Mouse (Mus musculus): Measurements from ENCODE around the gene Ky. TPM values are rescaled to one million over a fixed set of nuclear protein-coding genes. Genes with fewer than 3 reads are reported as not detected.

Ky gene
- polyA plus RNA-seq, 1 experiment, result 1.4 TPM

- Histone ChIP-seq H3K36me3 (ENCODE audit: control insufficient read depth, insufficient read depth, low read length, poor library complexity, severe bottlenecking) (no peaks in the 10 kb centered on the region), H3K27ac (ENCODE audit: insufficient read depth, low read length) (no peak overlapping the region), H3K9me3 (replicated peaks; ENCODE audit: control insufficient read depth, insufficient read depth, low read length, poor library complexity, severe bottlenecking) (no peaks in the 10 kb centered on the region), H3K27me3 (ENCODE audit: control insufficient read depth, insufficient read depth, low read length, poor library complexity, severe bottlenecking) (no peaks in the 10 kb centered on the region), H3K4me1 (ENCODE audit: control insufficient read depth, insufficient read depth, low read length) (no peaks in the 10 kb centered on the region), H3K9ac (ENCODE audit: low read depth, poor library complexity, severe bottlenecking) (no peak overlapping the region), H3K4me3 (ENCODE audit: low read depth, low read length) (no peak overlapping the region)
- TF ChIP-seq POLR2A (IDR thresholded peaks at IDR 0.05; ENCODE audit: insufficient read depth, low read length), result no peak
- TF ChIP-seq CTCF (IDR thresholded peaks at IDR 0.05; ENCODE audit: low read depth, low read length), result no peak
- no peak for TF ChIP-seq EP300 (IDR thresholded peaks at IDR 0.05; ENCODE audit: insufficient read depth, low read depth, low read length)
Measured at GRCm38 (mm10) chr9:102477767-102478450, 27.6 kb upstream of the Ky start.

- TF ChIP-seq CTCF (IDR thresholded peaks at IDR 0.05; ENCODE audit: low read depth, low read length) (no peak), EP300 (IDR thresholded peaks at IDR 0.05; ENCODE audit: insufficient read depth, low read depth, low read length) (no peak), POLR2A (IDR thresholded peaks at IDR 0.05; ENCODE audit: insufficient read depth, low read length) (no peak)
- no peak overlapping the region for H3K9ac ChIP-seq (ENCODE audit: low read depth, poor library complexity, severe bottlenecking)
- no peak overlapping the region for H3K27ac ChIP-seq (ENCODE audit: insufficient read depth, low read length)
- H3K9me3 ChIP-seq (replicated peaks; ENCODE audit: control insufficient read depth, insufficient read depth, low read length, poor library complexity, severe bottlenecking), result no peaks in the 10 kb centered on the region
- H3K4me3 ChIP-seq (ENCODE audit: low read depth, low read length), result no peak overlapping the region
- H3K36me3 ChIP-seq (ENCODE audit: control insufficient read depth, insufficient read depth, low read length, poor library complexity, severe bottlenecking), result no peaks in the 10 kb centered on the region
- no peaks in the 10 kb centered on the region for H3K27me3 ChIP-seq (ENCODE audit: control insufficient read depth, insufficient read depth, low read length, poor library complexity, severe bottlenecking)
- no peaks in the 10 kb centered on the region for H3K4me1 ChIP-seq (ENCODE audit: control insufficient read depth, insufficient read depth, low read length)
Measured at GRCm38 (mm10) chr9:102478451-102478835, 27.1 kb upstream of the Ky start.

GRCm38 (mm10) chr9:102479022-102479421 lies 26.5 kb upstream of the Ky start:
- no peak overlapping the region for H3K27ac ChIP-seq (ENCODE audit: insufficient read depth, low read length)
- peak; percentile 88 for TF ChIP-seq CTCF (IDR thresholded peaks at IDR 0.05; ENCODE audit: low read depth, low read length)
- no peak for TF ChIP-seq POLR2A (IDR thresholded peaks at IDR 0.05; ENCODE audit: insufficient read depth, low read length)
- no peak for TF ChIP-seq EP300 (IDR thresholded peaks at IDR 0.05; ENCODE audit: insufficient read depth, low read depth, low read length)
- no peaks in the 10 kb centered on the region for H3K36me3 ChIP-seq (ENCODE audit: control insufficient read depth, insufficient read depth, low read length, poor library complexity, severe bottlenecking)
- no peak overlapping the region for H3K9ac ChIP-seq (ENCODE audit: low read depth, poor library complexity, severe bottlenecking)
- H3K9me3 ChIP-seq (replicated peaks; ENCODE audit: control insufficient read depth, insufficient read depth, low read length, poor library complexity, severe bottlenecking), result no peaks in the 10 kb centered on the region
- H3K4me1 ChIP-seq (ENCODE audit: control insufficient read depth, insufficient read depth, low read length), result no peaks in the 10 kb centered on the region
- H3K27me3 ChIP-seq (ENCODE audit: control insufficient read depth, insufficient read depth, low read length, poor library complexity, severe bottlenecking), result no peaks in the 10 kb centered on the region
- H3K4me3 ChIP-seq (ENCODE audit: low read depth, low read length), result no peak overlapping the region

- H3K27me3 ChIP-seq (ENCODE audit: control insufficient read depth, insufficient read depth, low read length, poor library complexity, severe bottlenecking), result no peaks in the 10 kb centered on the region
- no peak for TF ChIP-seq POLR2A (IDR thresholded peaks at IDR 0.05; ENCODE audit: insufficient read depth, low read length)
- peak; percentile 74 for TF ChIP-seq CTCF (IDR thresholded peaks at IDR 0.05; ENCODE audit: low read depth, low read length)
- no peaks in the 10 kb centered on the region for H3K4me1 ChIP-seq (ENCODE audit: control insufficient read depth, insufficient read depth, low read length)
- H3K4me3 ChIP-seq (ENCODE audit: low read depth, low read length), result no peak overlapping the region
- no peaks in the 10 kb centered on the region for H3K9me3 ChIP-seq (replicated peaks; ENCODE audit: control insufficient read depth, insufficient read depth, low read length, poor library complexity, severe bottlenecking)
- H3K36me3 ChIP-seq (ENCODE audit: control insufficient read depth, insufficient read depth, low read length, poor library complexity, severe bottlenecking), result no peaks in the 10 kb centered on the region
- no peak overlapping the region for H3K9ac ChIP-seq (ENCODE audit: low read depth, poor library complexity, severe bottlenecking)
- H3K27ac ChIP-seq (ENCODE audit: insufficient read depth, low read length), result no peak overlapping the region
Measured at GRCm38 (mm10) chr9:102492031-102492795, 13.3 kb upstream of the Ky start.

GRCm38 (mm10) chr9:102493044-102493443 lies 12.5 kb upstream of the Ky start:
- Histone ChIP-seq H3K4me1 (ENCODE audit: control insufficient read depth, insufficient read depth, low read length) (no peaks in the 10 kb centered on the region), H3K9ac (ENCODE audit: low read depth, poor library complexity, severe bottlenecking) (no peak overlapping the region), H3K27ac (ENCODE audit: insufficient read depth, low read length) (no peak overlapping the region), H3K27me3 (ENCODE audit: control insufficient read depth, insufficient read depth, low read length, poor library complexity, severe bottlenecking) (no peaks in the 10 kb centered on the region), H3K9me3 (replicated peaks; ENCODE audit: control insufficient read depth, insufficient read depth, low read length, poor library complexity, severe bottlenecking) (no peaks in the 10 kb centered on the region), H3K4me3 (ENCODE audit: low read depth, low read length) (no peak overlapping the region), H3K36me3 (ENCODE audit: control insufficient read depth, insufficient read depth, low read length, poor library complexity, severe bottlenecking) (no peaks in the 10 kb centered on the region)
- no peak for TF ChIP-seq CTCF (IDR thresholded peaks at IDR 0.05; ENCODE audit: low read depth, low read length)
- TF ChIP-seq EP300 (IDR thresholded peaks at IDR 0.05; ENCODE audit: insufficient read depth, low read depth, low read length), result no peak
- TF ChIP-seq POLR2A (IDR thresholded peaks at IDR 0.05; ENCODE audit: insufficient read depth, low read length), result no peak

GRCm38 (mm10) chr9:102493916-102494315 lies 11.6 kb upstream of the Ky start:
- no peak overlapping the region for H3K4me3 ChIP-seq (ENCODE audit: low read depth, low read length)
- H3K9ac ChIP-seq (ENCODE audit: low read depth, poor library complexity, severe bottlenecking), result no peak overlapping the region
- no peaks in the 10 kb centered on the region for H3K9me3 ChIP-seq (replicated peaks; ENCODE audit: control insufficient read depth, insufficient read depth, low read length, poor library complexity, severe bottlenecking)
- no peaks in the 10 kb centered on the region for H3K36me3 ChIP-seq (ENCODE audit: control insufficient read depth, insufficient read depth, low read length, poor library complexity, severe bottlenecking)
- no peak overlapping the region for H3K27ac ChIP-seq (ENCODE audit: insufficient read depth, low read length)
- no peaks in the 10 kb centered on the region for H3K4me1 ChIP-seq (ENCODE audit: control insufficient read depth, insufficient read depth, low read length)
- TF ChIP-seq CTCF (IDR thresholded peaks at IDR 0.05; ENCODE audit: low read depth, low read length) (no peak), EP300 (IDR thresholded peaks at IDR 0.05; ENCODE audit: insufficient read depth, low read depth, low read length) (no peak), POLR2A (IDR thresholded peaks at IDR 0.05; ENCODE audit: insufficient read depth, low read length) (no peak)
- no peaks in the 10 kb centered on the region for H3K27me3 ChIP-seq (ENCODE audit: control insufficient read depth, insufficient read depth, low read length, poor library complexity, severe bottlenecking)

Data from ES-Bruce4 (cell line).